Mouse (Mus musculus): ENCODE measurements around the gene Tsc22d2.
"Not testable (repeated sequence)": the region's sequence is repeated elsewhere in the genome, so short reads cannot be mapped to it uniquely, and the experiment has no call there.

DNA sequence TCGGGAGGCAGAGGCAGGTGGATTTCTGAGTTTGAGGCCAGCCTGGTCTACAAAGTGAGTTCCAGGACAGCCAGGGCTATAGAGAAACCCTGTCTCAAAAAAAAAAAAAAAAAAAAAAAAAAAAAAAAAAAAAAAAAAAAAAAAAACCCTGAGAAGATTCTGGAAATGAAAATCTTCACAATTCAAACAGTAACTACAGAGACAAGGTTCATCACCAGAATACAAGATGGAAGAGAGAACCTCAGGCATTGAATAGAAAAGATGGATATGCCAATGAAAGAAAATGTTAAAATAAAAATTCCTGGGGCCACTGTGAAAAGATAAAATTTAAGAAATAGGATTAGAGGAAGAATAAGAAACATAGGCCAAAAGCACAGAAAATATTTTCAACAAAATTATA, 60.8 kb downstream of the Tsc22d2 start:
- not testable (repeated sequence) for TF ChIP-seq CHD2 (IDR thresholded peaks at IDR 0.05; ENCODE audit: low read depth, low read length); MAFK (IDR thresholded peaks at IDR 0.05; ENCODE audit: insufficient read depth, low read depth, low read length); HCFC1 (IDR thresholded peaks at IDR 0.05; ENCODE audit: borderline replicate concordance, insufficient read depth, low read length)
- peak; percentile 77 for TF ChIP-seq ZNF384 (IDR thresholded peaks at IDR 0.05; ENCODE audit: low read depth, low read length)
